Mouse (Mus musculus): ENCODE data around the gene Gjb1.

GRCm38 (mm10) chrX:101370573-101370972 lies 5.6 kb upstream of the Gjb1 start:
- TF ChIP-seq CTCF (IDR thresholded peaks at IDR 0.05; ENCODE audit: low read depth, low read length) (no peak), POLR2A (IDR thresholded peaks at IDR 0.05; ENCODE audit: borderline replicate concordance, low read depth, low read length) (no peak)
